Mouse (Mus musculus) small intestine, adult 2 months (tissue): ENCODE measurements around the gene Ndfip2. TPM values are rescaled to one million over a fixed set of nuclear protein-coding genes. Genes with fewer than 3 reads are reported as not detected.

Experiments
- H3K27ac ChIP-seq: fragments of 200-500 bp; 2 replicates; pipeline ENCODE4 v1.5.1; 2012; ENCODE audit warnings: low read depth, low read length, control low read depth, inconsistent platforms; ENCODE audit not compliant: insufficient read depth
- H3K27me3 ChIP-seq: fragments of 200-500 bp; 2 replicates; pipeline ENCODE4 v1.6.1; 2012; ENCODE audit warnings: mild to moderate bottlenecking, moderate library complexity, low read length, inconsistent platforms; ENCODE audit not compliant: control insufficient read depth, insufficient read depth
- H3K36me3 ChIP-seq: fragments of 200-500 bp; 2 replicates; pipeline ENCODE4 v1.6.1; 2012; ENCODE audit warnings: mild to moderate bottlenecking, low read length, control low read depth, inconsistent platforms; ENCODE audit not compliant: control insufficient read depth, insufficient read depth
- H3K4me1 ChIP-seq: fragments of 200-500 bp; 2 replicates; pipeline ENCODE4 v1.6.1; 2012; ENCODE audit warnings: low read length, inconsistent platforms, mixed read lengths; ENCODE audit not compliant: control insufficient read depth, insufficient read depth, insufficient read length
- H3K4me3 ChIP-seq: fragments of 200-500 bp; 2 replicates; pipeline ENCODE4 v1.5.1; 2012; ENCODE audit warnings: low read depth, mild to moderate bottlenecking, control low read depth, inconsistent platforms, low read length, moderate library complexity
- CTCF ChIP-seq: fragments of 200-500 bp; IDR thresholded peaks from 2 replicates; pipeline ENCODE4 v1.5.1; 2012; ENCODE audit warnings: low read depth, mild to moderate bottlenecking, control low read depth, inconsistent platforms, low read length, moderate library complexity, mixed read lengths; ENCODE audit not compliant: insufficient replicate concordance, insufficient read length; ENCODE audit errors: extremely low read depth
- POLR2A ChIP-seq: fragments of 200-500 bp; IDR thresholded peaks from 2 replicates; pipeline ENCODE4 v1.6.1; 2012; ENCODE audit warnings: low read depth, mild to moderate bottlenecking, control low read depth, inconsistent platforms, low read length, moderate library complexity
- WGBS: fragments of 180-500 bp; shearing (Covaris S2); methylation state at CpG from one replicate; pipeline ENCODE4 v1.1.7; 2018; 5-methylcytosine and 5-hydroxymethylcytosine counted together
- polyA plus RNA-seq: library from polyadenylated mRNA; depleted of rRNA; stranded (reverse); fragments of >200 nt; gene quantifications from 2 replicates; pipeline ENCODE4 v1.2.3, GENCODE M21; 2012; rRNA removed

Ndfip2 gene
- 77.6 and 208 TPM in 2 replicates for polyA plus RNA-seq

DNA sequence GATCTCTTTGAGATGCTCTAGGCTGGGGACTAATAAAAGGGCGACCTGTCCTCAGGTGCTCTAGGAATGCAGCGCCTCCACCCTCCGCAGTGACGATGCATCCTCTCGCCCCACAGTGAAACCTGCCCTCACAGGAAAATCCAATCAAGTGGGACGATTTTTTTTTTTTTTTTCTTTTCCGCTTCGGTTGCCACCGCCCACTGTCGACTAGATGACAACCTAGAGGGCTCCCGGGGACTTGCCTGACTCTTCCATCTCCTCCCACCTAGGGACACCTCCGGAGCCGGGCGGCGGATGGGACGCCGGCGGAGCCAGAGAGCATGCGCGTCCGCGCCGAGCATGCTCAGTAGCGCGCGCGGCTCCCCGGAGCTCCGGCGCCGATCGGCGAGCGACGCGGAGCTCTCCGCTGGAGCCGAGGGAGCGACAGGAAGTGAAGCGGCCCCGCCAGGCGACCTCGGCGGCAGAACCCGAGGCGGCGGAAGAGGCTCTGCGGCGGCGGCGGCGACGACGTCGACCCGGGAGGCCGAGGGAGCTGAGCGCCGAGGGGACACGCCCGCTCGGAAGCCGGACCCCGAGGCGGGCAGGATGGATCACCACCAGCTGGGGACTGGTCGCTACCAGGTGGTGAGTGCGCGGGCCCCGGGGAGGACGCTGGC lies at the start of gene Ndfip2:
TSS of gene Ndfip2 (plus strand) at position 195 of the 656 bp plus-strand sequence.
- TF ChIP-seq POLR2A (peak; percentile 79), CTCF (no peak)
- Histone ChIP-seq H3K4me1 (peaks cover 7% of the 10 kb centered on the region), H3K36me3 (no peaks in the 10 kb centered on the region), H3K4me3 (peak within 1 kb of the TSS; percentile 99), H3K27ac (peak within 1 kb of the TSS; percentile 97), H3K27me3 (no peaks in the 10 kb centered on the region)
- WGBS: under 1% methylated on average over 70 of the region's 70 CpGs

DNA sequence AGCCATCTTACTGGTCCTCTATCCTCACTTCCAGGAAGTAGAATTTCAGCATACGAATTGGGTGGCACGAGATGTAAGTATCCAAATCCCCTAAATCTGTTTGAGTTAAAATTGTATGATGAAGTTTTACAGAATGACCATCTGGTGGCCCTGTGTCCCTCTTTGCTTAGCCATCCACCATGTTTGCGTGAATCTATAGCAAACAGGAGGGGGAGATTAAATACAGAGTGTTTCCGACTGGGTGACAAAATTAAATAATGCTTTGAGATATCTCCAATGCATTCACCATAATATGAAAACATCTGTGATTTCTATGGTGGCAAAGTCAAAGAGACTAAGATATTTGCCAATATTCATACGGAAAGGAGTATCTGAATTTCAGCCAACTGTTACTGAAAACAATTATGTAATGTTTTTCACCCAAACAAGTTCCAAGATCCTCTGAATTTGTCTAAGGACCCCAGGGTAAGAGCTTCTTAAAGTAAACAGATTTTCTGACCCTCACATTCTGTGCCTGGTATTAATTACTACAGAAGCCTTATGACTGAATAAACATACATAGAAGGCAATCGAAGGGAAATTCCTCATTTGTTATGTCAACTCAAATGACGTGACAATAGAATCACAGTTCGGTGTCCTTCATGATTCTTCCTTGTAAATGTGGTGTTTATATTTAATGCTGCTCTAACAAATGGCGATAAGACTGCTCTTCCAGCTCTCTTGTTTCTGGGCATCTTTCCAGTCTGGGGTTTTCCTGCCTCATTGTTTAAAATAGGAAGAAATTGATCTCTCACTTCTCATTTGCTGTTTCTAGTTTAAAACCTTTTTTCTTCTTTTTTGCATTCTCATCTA lies 38.6 kb upstream of the Ndfip2 start:
- Histone ChIP-seq H3K36me3 (no peaks in the 10 kb centered on the region), H3K27ac (no peak overlapping the region), H3K4me3 (no peak overlapping the region), H3K27me3 (no peaks in the 10 kb centered on the region), H3K4me1 (no peaks in the 10 kb centered on the region)
- 67% methylated on average over 9 of the region's 9 CpGs for WGBS
- TF ChIP-seq POLR2A: no peak
- TF ChIP-seq CTCF: no peak

DNA sequence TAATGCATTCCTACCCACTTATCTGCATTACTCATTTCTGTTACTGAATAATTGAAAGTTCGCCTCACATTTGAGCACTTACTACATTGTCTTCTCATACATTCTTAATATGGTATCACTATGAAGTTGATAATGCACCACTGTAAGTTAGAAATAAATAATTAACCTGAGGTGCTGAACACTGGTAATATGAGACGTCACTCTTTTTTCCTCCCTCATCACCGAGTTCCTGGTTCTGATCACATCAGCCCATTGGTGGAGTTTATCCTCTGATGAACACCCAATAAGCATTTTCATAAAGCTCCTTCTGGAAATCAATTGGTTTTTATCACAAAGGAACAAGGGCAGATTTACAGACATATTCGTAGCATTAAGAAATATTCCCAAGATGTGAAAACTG lies 36.1 kb upstream of the Ndfip2 start:
- WGBS: 31% methylated on average over 4 of the region's 4 CpGs
- no peaks in the 10 kb centered on the region for H3K4me1 ChIP-seq
- TF ChIP-seq POLR2A (no peak), CTCF (no peak)

GRCm38 (mm10) chr14:105225790-105226189 lies 32.6 kb upstream of the Ndfip2 start:
- H3K4me3 ChIP-seq: no peak overlapping the region
- TF ChIP-seq CTCF (peak; percentile 31; the same call in 1 of the 2 replicates), POLR2A (no peak)
- H3K4me1 ChIP-seq: no peaks in the 10 kb centered on the region
- no peaks in the 10 kb centered on the region for H3K27me3 ChIP-seq
- no peak overlapping the region for H3K27ac ChIP-seq
- 72% methylated on average over 4 of the region's 4 CpGs for WGBS
- H3K36me3 ChIP-seq: no peaks in the 10 kb centered on the region

More for the DNA sequence above, 36.1 kb upstream of the Ndfip2 start:
- H3K4me3 ChIP-seq: no peak overlapping the region
- H3K27me3 ChIP-seq: no peaks in the 10 kb centered on the region
- H3K36me3 ChIP-seq: no peaks in the 10 kb centered on the region
- H3K27ac ChIP-seq: no peak overlapping the region

- no peaks in the 10 kb centered on the region for H3K4me1 ChIP-seq
- WGBS: 10% methylated on average over 6 of the region's 6 CpGs
Measured at GRCm38 (mm10) chr14:105232421-105232820, 26.0 kb upstream of the Ndfip2 start.

GRCm38 (mm10) chr14:105236596-105236995 lies 21.8 kb upstream of the Ndfip2 start:
- 50% methylated on average over 4 of the region's 4 CpGs for WGBS
- no peaks in the 10 kb centered on the region for H3K36me3 ChIP-seq
- TF ChIP-seq POLR2A (no peak), CTCF (no peak)
- H3K27ac ChIP-seq: no peak overlapping the region
- no peaks in the 10 kb centered on the region for H3K27me3 ChIP-seq
- no peak overlapping the region for H3K4me3 ChIP-seq
- no peaks in the 10 kb centered on the region for H3K4me1 ChIP-seq

More at GRCm38 (mm10) chr14:105232421-105232820, 26.0 kb upstream of the Ndfip2 start:
- no peaks in the 10 kb centered on the region for H3K27me3 ChIP-seq
- H3K27ac ChIP-seq: no peak overlapping the region
- TF ChIP-seq POLR2A: no peak
- TF ChIP-seq CTCF: peak; percentile 79; the same call in 1 of the 2 replicates
- H3K36me3 ChIP-seq: no peaks in the 10 kb centered on the region
- no peak overlapping the region for H3K4me3 ChIP-seq

- no peaks in the 10 kb centered on the region for H3K27me3 ChIP-seq
- H3K4me1 ChIP-seq: no peaks in the 10 kb centered on the region
- no peak overlapping the region for H3K4me3 ChIP-seq
- WGBS: 35% methylated on average over 9 of the region's 9 CpGs
- no peak for TF ChIP-seq POLR2A
- no peaks in the 10 kb centered on the region for H3K36me3 ChIP-seq
- H3K27ac ChIP-seq: no peak overlapping the region
Measured at GRCm38 (mm10) chr14:105237736-105238135, 20.6 kb upstream of the Ndfip2 start.
